Mouse (Mus musculus) kidney, postnatal 14 days (tissue): Measurements from ENCODE around the gene Slc25a42.
"Not testable (repeated sequence)": the region's sequence is repeated elsewhere in the genome, so short reads cannot be mapped to it uniquely, and the experiment has no call there.

Experiments
- DNase-seq: peaks from one replicate; pipeline ENCODE4 v3.0.0; 2022; ENCODE audit warnings: mixed read lengths

Slc25a42 gene

GRCm38 (mm10) chr8:70212112-70213055 lies at the start of gene Slc25a42:
Slc25a42 (minus strand) TSS chr8:70212305.
- DNase-seq: peak; percentile 99

DNA sequence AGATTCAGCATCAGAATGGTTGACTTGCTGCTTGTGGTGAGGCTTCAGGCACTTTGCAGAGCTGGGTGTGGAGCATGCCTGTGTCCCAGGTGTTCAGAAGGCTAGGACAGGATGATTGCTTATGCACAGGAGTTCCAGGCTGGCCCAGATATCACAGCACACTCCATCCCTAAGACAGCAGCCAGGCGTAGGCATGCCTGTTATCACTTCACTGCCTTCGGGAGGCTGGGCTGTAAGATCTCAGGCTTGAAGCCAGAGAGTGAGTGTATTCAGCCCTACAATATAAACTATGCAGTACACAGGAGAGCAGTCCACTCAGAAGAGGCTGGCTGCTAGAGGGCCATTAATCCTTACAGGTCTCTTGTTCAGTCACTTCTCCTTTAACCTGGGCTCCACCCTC lies 46.9 kb upstream of the Slc25a42 start:
- no peak for DNase-seq

DNA sequence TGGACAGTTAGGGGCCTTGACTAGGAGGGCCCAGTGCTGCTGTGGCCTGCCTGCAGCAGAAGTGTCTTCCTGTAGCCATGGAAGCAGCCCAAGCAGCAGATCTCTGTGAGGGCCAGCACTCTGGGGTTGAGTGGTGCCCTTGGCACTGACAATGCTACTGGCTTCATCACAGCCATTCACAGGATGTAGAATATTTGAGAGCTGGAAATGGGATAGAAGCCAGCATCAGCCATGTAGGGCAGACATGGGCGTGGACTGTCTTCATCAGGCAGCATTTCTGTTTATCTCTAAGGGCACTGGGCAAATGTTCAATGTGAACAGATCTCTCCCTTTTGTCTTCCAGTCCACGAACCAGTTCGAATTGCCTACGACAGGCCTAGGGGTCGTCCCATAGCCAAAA lies 46.5 kb upstream of the Slc25a42 start:
- DNase-seq: no peak

DNA sequence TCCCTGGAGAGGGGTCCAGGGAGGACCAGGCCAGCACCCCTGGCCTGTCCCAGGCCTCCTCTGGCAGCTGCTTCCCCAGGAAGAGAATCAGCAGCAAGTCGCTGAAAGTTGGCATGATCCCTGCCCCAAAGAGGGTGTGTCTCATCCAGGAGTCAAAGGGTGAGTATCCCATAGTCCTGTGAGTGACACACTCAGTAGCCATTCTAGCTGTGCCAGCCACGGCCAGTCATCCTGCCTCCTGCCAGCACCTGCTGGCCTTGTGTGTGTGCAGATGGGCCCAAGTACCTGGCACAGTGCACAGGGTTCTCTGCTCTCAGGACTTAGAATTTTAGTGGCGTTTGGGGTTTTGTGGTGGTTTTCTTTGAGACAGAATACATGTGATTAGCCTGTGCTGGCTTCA lies 45.4 kb upstream of the Slc25a42 start:
- no peak for DNase-seq

DNA sequence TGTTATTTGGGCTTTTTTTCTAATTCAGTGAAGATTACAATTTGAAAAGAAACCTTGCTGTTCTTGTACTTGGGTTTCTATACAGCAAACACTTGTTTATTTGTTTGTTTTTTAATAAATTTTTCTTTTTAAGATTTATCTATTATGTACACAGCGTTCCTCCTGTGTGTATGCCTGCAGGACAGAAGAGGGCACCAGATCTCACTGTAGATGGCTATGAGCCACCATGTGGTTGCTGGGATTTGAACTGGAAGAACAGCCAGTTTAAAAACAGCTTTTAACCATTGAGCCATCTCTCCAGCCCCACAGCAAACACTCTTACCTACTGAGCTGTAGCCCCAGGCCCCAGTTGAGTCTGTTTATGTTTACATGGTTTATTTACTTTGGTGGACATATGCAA lies 42.5 kb upstream of the Slc25a42 start:
- no peak for DNase-seq

DNA sequence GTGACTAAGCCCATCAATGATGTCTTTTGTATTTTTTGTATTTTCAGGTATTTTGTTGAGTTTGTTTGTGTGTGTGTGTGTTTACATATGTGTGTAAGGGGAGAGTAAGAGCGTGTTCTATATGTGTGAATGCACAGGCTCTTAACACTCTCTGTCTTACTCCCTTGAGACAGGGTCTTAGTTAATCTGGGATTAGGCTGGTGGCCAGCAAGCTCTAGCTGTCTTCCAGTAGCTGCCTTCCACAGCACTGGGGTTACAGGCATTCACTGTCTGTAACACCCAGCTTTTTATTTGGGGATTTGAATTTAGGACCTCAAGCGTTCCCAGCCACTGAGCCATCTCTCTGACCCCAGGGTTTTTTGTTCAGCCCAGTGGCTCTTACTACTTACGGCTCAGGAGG lies 35.7 kb upstream of the Slc25a42 start:
- no peak for DNase-seq

DNA sequence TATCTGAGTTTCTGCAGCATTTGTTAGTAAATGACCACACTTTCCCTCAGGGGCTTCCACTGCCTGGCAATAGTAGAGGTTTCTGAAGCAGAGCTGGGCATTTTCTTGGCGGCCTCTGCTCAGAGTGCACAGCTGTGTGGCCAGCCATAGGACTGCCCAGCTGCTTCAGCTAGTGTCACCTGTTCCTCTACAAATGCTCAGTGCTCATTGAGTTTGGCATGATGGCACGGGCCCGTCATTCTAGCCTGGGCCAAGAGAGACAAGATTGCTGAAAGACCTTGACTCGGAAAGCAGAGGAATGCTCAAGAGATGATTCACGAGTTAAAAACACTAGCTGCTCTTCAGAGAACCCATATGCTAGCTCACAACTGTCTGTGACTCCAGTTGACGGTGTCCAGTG lies 34.5 kb upstream of the Slc25a42 start:
- DNase-seq: no peak

DNA sequence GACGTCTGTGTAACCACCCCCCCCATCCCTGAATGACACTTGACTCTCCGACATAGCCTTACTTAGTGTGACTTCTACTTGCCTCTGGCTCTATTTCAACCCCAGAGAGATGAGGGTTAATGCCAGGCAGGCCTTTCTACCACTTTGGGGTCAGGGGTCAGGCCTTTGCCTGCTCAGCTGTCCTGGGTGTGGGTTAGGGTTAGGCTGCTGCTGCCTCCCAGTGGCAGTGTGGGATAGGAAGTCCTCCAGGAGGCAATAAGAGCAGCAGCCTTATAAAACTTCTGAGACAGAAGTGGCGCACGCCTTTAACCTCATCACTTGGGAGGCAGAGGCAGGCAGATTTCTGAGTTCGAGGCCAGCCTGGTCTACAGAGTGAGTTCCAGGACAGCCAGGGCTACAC lies 28.5 kb upstream of the Slc25a42 start:
- DNase-seq: no peak

- no peak for DNase-seq
Measured at GRCm38 (mm10) chr8:70237842-70238241, 25.7 kb upstream of the Slc25a42 start.

GRCm38 (mm10) chr8:70234781-70235128 lies 22.6 kb upstream of the Slc25a42 start:
- DNase-seq: no peak

DNA sequence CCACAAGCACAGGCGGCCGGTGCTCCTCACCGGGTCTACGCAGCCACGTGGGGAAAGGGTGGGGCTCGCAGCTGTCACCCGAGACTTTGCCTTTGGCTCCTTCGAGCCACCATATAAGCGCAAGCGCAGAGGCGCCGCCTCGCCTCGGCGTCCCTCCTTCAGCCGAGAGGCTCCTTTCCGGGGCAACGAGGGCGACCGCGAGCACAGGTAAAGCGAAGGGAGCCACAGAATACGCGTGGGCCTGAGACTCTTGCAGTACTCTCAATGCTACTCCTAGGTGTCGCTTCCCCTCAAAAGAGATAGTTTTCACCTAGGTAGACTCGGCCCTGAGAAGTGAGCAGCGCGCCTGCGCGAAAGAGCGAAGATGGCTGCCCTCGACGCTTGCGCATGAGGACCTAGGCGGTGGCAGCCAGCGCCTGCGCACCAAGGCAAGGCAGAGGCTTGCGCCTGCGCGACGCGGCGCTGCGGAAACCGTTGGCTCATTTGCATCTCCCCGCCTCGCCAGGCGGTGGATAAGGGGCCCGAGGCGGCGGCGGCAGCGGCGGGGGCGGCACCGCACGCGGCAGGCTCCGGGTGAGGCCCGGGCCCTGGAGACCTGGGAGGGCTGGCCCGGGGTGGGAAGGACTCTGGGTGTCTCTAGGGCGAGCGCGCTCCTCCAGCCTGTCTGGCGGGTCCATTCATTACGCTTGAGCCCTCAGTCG lies 22.1 kb upstream of the Slc25a42 start, which contains the start of the genes Sugp2 and Armc6:
TSS of gene Sugp2 (plus strand) at position 147 of the 701 bp plus-strand sequence.
TSS of gene Armc6 (minus strand) at position 387 of the 701 bp plus-strand sequence.
- DNase-seq: peak; percentile 98

- no peak for DNase-seq
Measured at GRCm38 (mm10) chr8:70233606-70234005, 21.5 kb upstream of the Slc25a42 start.

- no peak for DNase-seq
Measured at GRCm38 (mm10) chr8:70230837-70231236, 18.7 kb upstream of the Slc25a42 start.

GRCm38 (mm10) chr8:70227997-70228396 lies 15.9 kb upstream of the Slc25a42 start:
- DNase-seq: no peak

- peak; percentile 79 for DNase-seq
Measured at GRCm38 (mm10) chr8:70223341-70223740, 11.2 kb upstream of the Slc25a42 start.

DNA sequence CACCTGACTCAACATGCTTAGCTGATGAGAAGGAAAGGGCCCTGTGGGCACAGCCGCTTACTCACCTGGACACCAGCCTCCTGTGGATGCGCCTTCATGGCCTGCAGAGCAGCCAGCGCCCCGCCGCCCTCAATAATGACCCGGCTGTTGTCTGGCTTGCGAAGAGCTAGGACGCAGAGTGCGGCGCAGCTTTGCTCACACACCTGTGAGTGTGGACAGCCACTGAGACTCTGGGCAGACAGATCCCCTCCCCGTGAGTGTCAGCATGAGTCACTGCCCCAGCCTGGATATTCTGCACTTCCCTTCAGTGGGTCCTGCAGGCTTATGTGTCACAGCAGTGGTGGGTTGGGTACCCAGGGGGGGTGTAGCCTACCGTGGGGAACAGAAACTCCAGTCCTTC lies 9.9 kb upstream of the Slc25a42 start:
- no peak for DNase-seq

DNA sequence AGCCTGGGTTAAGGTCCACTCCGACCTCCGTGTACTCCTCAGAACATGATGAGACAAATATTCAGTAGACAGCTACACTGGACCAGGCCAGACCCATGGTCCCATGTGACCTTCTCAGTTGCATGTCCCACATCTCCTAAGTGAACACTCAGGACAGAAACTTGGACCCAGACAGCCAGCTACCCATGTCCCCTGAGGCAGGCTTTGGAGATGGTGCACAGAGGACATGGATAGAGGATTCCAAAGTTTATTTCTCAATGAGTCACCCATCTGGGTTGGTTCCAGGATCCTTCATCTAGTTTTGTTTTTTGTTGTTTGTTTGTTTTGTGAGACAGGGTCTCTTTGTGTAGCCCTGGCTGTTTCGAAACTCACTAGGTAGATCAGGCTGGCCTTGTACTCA lies 8.8 kb upstream of the Slc25a42 start:
- DNase-seq: no peak

DNA sequence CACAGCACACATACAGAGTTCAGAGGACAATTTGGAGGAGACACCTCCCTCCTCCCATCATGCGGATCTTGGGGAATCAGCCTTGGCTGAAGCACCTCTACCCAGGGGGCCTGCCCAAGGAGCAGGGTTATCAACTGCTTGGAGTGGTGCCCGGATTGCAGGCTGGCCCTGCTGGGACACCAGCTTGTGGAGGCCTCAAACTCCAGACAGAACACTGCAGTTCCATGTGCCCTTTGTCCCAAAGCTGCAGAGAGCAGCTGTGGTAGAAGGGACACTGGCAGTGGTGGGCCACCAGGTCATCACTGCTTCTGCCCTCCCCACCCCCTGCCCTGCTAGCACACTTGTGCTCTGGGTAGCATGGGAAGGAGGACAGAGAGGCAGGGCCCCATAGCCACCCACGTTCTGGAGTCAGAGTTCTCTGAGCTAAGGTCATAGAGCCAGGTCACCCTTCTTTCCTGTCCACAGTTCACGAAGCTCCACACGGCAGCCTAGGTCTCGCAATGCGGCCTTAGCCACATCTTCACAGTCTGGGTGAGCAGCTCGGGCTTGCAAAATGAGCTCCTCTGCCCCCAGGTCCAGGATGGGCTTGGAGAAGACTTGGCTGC lies 8.2 kb upstream of the Slc25a42 start:
- peak; percentile 79 for DNase-seq

GRCm38 (mm10) chr8:70219107-70219684 lies 7.1 kb upstream of the Slc25a42 start:
- peak; percentile 59 for DNase-seq

DNA sequence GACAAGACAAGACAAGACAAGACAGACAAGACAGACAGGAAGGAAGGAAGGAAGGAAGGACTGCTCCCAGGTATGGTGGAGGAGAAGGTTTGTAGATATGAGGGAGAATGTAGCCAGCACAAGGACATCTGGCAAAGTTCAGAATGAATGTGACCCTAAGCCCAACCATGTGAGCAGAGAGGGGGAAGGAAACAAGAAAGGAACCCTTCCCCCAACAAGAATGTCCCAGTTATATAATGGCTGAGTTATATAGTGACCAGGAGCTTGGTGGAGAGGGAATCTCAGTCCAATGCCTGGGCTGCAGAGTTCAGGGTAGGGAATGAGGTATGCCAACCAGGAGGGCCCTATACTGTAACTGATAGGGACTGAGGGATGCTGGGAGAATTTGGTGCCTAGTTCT lies 5.3 kb upstream of the Slc25a42 start:
- DNase-seq: peak; percentile 73

DNA sequence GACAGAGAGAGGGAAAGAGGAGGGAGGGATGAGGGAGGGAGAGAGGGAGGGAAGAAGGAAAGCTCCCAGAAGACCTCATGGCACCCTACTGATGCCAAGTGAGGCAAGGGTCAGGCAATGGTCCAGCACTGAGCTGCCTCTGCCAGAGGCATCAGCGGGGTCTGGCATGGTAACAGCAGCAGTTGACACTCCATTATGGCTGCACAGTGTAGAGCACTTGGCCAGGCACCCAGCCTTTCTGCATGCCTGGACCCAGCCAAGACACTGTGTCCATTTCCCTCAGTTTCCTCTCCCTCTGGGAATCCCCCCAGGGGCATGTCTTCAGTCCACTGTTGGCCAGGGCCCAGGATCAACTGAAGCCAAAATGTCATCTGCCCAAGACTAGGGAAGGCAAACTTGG lies 4.5 kb upstream of the Slc25a42 start:
- peak; percentile 86 for DNase-seq

DNA sequence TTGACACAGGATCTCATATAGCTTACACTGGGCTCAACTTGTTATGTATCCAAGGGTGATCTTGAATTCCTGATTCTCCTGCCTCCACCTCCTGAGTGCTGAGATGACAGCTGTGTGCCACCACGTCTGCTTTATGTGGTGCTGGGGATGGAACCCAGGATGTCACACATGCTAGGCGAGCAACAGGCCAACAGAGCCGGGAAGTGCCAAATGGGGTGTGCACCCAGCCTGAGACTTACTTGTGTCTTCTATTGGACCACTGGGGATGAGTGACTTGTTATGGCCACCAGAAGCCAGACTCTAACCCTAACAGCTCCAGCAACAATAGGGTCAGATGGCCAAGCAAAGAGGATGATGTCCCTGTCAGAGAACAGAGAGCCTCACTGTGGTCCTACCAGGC lies 4.1 kb upstream of the Slc25a42 start:
- not testable (repeated sequence) for DNase-seq

DNA sequence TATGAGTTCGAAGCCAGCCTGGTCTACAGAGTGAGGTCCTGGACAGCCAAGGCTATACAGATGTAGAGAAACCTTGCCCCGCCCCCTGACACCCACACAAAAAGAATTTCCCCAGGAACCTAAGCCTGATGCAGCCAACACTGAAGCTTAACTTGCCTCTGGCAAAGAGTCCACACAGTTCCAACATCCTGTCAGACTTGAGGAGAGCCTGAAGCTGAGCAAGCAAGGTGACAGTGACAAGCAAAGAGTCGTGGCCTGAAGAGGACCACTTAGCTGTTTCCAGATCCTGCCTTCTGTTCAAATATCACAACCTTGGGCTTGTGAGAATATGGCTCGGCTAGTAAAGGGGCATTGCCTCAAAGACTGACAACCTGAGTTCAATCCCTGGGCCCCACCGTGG lies 3.0 kb upstream of the Slc25a42 start:
- DNase-seq: no peak
